Mouse (Mus musculus): Measurements from ENCODE around the gene Ppt1. TPM values are rescaled to one million over a fixed set of nuclear protein-coding genes. Genes with fewer than 3 reads are reported as not detected.

Gene Ppt1
- polyA plus RNA-seq, 1 experiment from 2014 or later = 97.0 TPM

DNA sequence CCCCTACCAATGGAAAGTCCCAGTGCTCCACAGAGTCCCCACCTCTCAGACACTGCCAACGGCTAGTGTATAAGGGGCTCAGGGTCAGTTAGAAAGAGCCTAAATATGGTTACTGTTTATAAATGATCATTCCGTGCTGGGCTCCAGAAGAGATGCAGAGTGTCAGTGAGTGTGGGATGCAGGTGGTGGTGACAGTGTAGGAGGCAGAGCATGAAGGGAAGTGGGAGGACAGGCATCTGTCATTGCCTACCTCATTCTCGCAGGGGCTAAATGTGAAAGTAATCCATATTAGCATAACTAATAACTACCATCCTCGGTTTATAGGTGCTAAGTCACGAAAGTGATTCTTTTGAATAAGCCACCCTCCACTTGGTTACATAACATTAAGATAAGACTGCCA, 34.7 kb downstream of the Ppt1 start:
- H3K27me3 ChIP-seq (replicated peaks) = no peaks in the 10 kb centered on the region
- peaks cover 50% of the 10 kb centered on the region for H3K36me3 ChIP-seq
- no peak for ATAC-seq (ENCODE audit: low FRiP score)
- H3K4me1 ChIP-seq = no peaks in the 10 kb centered on the region
- H3K9ac ChIP-seq (replicated peaks) = no peak overlapping the region
- no peak overlapping the region for H3K27ac ChIP-seq (replicated peaks)
- no peaks in the 10 kb centered on the region for H3K9me3 ChIP-seq (replicated peaks)
- 93% methylated on average over 5 of the region's 5 CpGs for WGBS
- no peak overlapping the region for H3K4me3 ChIP-seq (replicated peaks)
- no peak overlapping the region for H3K4me2 ChIP-seq

DNA sequence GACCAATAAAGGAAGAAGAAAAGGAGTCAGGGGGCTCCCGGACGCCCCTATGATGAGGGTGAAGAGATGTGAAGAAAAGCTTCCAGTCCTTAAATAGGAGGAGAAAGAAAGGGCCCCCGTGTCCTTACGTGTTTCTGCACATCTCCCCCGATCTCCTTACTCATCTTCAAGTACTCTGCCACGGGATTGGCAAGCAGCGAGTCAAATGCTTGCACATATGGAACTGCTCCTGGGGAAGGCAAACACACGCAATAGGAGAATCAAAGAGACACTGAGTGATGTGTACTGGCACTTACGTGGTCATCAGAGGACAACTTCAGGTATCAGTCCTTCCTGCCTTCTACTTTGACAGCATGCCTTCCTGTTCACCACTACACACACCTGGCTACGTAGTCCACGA, 35.2 kb downstream of the Ppt1 start:
- no peaks in the 10 kb centered on the region for H3K27me3 ChIP-seq (replicated peaks)
- 94% methylated on average over 11 of the region's 11 CpGs for WGBS
- no peak overlapping the region for H3K4me2 ChIP-seq
- H3K27ac ChIP-seq (replicated peaks) = no peak overlapping the region
- no peak for ATAC-seq (ENCODE audit: low FRiP score)
- no peaks in the 10 kb centered on the region for H3K4me1 ChIP-seq
- H3K9me3 ChIP-seq (replicated peaks) = no peaks in the 10 kb centered on the region
- H3K9ac ChIP-seq (replicated peaks) = no peak overlapping the region
- peaks cover 45% of the 10 kb centered on the region for H3K36me3 ChIP-seq
- no peak overlapping the region for H3K4me3 ChIP-seq (replicated peaks)

DNA sequence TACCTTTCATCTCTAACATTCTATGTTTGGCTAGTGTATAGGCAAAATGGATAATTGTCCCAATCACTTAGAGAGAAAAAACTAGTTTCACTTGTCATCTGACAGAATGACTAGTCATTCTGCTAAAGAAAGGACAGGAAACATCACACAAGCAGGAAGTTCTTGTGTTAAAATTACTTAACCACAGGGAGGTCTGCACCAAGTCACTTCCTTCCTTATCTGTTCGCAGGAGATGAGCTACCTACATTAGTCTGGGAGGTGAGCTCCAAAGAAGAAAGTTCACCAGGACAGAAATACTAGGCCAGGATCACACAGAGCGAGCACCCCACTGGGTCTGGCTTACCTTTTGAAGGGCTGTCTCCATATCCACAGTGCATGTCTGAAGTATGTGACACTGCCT, 35.9 kb downstream of the Ppt1 start:
- no peak overlapping the region for H3K9ac ChIP-seq (replicated peaks)

DNA sequence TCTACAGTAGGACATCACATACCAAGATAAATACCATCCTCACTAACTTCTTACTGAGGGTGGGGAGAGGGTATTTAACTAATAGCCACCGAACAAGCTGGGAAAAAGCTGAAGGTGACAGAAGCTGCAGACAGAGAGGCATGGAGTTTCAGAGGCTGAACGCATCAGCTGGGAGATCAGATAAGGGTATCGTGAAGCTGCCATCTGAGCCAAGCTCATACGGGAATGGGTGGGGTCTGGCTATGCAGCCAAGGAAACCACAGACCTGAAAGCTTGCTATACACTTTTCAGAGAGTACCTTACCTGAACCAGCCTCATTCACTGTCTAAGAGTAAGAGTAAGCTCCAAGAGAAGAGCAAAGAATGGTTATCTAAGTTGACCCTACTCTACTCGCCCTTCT, 37.0 kb downstream of the Ppt1 start:
- Histone ChIP-seq H3K9me3 (replicated peaks) (no peaks in the 10 kb centered on the region), H3K27ac (replicated peaks) (no peak overlapping the region), H3K9ac (replicated peaks) (no peak overlapping the region), H3K4me1 (no peaks in the 10 kb centered on the region), H3K27me3 (replicated peaks) (no peaks in the 10 kb centered on the region), H3K36me3 (peaks cover 37% of the 10 kb centered on the region), H3K4me3 (replicated peaks) (no peak overlapping the region), H3K4me2 (no peak overlapping the region)
- no peak for ATAC-seq (ENCODE audit: low FRiP score)
- WGBS = 90% methylated on average over 5 of the region's 5 CpGs

More for the DNA sequence above, 35.9 kb downstream of the Ppt1 start:
- H3K4me3 ChIP-seq (replicated peaks) = no peak overlapping the region
- 90% methylated on average over 2 of the region's 2 CpGs for WGBS
- H3K9me3 ChIP-seq (replicated peaks) = no peaks in the 10 kb centered on the region
- no peaks in the 10 kb centered on the region for H3K4me1 ChIP-seq
- peaks cover 42% of the 10 kb centered on the region for H3K36me3 ChIP-seq
- H3K27ac ChIP-seq (replicated peaks) = no peak overlapping the region
- ATAC-seq (ENCODE audit: low FRiP score) = no peak
- no peak overlapping the region for H3K4me2 ChIP-seq
- H3K27me3 ChIP-seq (replicated peaks) = no peaks in the 10 kb centered on the region

DNA sequence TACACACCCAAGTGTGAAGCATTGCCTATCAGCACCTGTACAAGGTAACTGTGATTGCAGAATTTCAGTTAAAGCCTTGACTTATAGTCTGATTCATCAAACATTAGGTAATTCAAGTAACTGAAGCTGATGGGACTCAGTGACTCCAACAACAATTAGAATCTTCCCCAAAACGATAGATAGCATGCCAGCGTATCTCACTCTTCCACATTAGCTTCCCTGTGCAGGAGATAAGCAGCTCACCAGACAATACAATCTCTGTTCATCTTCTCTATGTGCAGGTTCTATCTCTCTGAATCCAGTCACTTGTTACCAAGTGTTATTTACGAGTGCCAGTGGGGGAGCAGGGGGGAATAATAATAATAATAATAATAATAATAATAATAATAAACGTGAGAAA, 37.5 kb downstream of the Ppt1 start:
- Histone ChIP-seq H3K27ac (replicated peaks) (no peak overlapping the region), H3K9me3 (replicated peaks) (no peaks in the 10 kb centered on the region), H3K4me1 (no peaks in the 10 kb centered on the region), H3K4me3 (replicated peaks) (no peak overlapping the region), H3K9ac (replicated peaks) (no peak overlapping the region), H3K4me2 (no peak overlapping the region), H3K36me3 (peaks cover 34% of the 10 kb centered on the region), H3K27me3 (replicated peaks) (no peaks in the 10 kb centered on the region)
- ATAC-seq (ENCODE audit: low FRiP score) = no peak
- WGBS = 88% methylated on average over 4 of the region's 4 CpGs

DNA sequence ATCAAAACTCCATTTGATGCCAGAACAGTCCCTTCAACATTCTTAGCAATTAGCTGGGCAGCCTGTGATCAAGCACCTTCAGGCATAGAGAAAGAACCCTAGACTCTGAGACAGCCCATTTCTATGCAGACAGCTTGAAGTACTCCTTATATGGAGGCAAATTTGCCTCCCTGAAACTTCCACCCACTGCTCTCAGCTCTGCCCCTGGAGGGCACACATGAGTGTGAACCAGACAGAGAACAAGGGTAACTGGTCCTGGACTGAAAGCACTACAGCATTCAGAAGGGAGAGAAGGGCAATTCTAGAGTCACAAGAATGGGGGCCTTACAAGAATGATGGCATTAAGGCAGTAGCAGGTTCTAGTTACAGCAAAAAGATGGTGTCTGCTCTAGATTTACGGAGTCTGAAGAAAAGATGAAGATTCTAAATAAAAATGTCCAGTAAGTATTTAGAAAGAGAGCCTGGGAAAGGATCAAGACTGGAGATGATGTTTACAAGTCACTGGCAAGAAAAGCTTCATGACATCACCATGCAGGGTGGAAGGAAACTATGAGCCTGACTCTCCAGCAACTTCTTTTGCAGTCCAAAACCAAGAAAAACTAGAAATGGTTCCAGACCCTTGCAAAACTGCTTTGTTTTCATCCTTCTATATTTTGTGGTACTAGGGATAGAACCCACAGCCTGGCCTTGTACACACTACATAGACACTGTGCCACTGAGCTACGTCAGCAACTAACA, 42.5 kb downstream of the Ppt1 start:
- Histone ChIP-seq H3K9ac (replicated peaks) (no peak overlapping the region), H3K4me1 (peaks cover 24% of the 10 kb centered on the region), H3K36me3 (no peaks in the 10 kb centered on the region), H3K4me2 (no peak overlapping the region), H3K9me3 (replicated peaks) (no peaks in the 10 kb centered on the region), H3K4me3 (replicated peaks) (no peak overlapping the region), H3K27me3 (replicated peaks) (no peaks in the 10 kb centered on the region), H3K27ac (replicated peaks) (no peak overlapping the region)
- ATAC-seq (ENCODE audit: low FRiP score) = no peak
- WGBS = 97% methylated on average over 2 of the region's 2 CpGs

- ATAC-seq (ENCODE audit: low FRiP score) = no peak
- H3K27me3 ChIP-seq (replicated peaks) = no peaks in the 10 kb centered on the region
- H3K9me3 ChIP-seq (replicated peaks) = no peaks in the 10 kb centered on the region
- WGBS = 71% methylated on average over 3 of the region's 3 CpGs
- no peak overlapping the region for H3K4me2 ChIP-seq
- peaks cover 49% of the 10 kb centered on the region for H3K4me1 ChIP-seq
- no peak overlapping the region for H3K9ac ChIP-seq (replicated peaks)
- H3K4me3 ChIP-seq (replicated peaks) = no peak overlapping the region
- no peak overlapping the region for H3K27ac ChIP-seq (replicated peaks)
- no peaks in the 10 kb centered on the region for H3K36me3 ChIP-seq
These were observed 46.5 kb downstream of the Ppt1 start for GRCm38 (mm10) chr4:122882544-122882943.

DNA sequence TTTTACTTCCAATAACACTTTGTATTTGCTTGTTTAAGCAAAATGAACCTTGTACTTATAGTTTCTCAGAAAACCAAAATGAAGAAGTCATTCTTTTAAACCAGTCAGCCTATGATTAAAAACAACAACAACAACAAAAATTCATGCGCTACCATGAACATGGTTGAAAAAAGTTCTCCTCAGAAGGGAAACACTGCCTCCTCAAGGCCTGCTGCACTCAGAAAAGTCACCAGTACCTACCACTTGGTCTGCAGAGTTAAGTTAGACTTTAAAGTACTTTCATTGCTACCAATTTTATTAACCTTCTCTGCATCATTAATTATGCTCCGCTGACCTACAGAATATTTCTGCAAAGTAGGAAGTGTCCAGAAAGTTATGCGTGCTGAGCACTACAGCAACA, 47.3 kb downstream of the Ppt1 start:
- Histone ChIP-seq H3K4me2 (0 out of 2 replicates have a peak overlapping the region, but pooled peaks have one; percentile 89), H3K4me1 (peaks cover 49% of the 10 kb centered on the region), H3K9ac (replicated peaks) (0 out of 2 replicates have a peak overlapping the region, but pooled peaks have one; percentile 87), H3K4me3 (replicated peaks) (0 out of 2 replicates have a peak overlapping the region, but pooled peaks have one; percentile 1), H3K36me3 (no peaks in the 10 kb centered on the region), H3K27me3 (replicated peaks) (no peaks in the 10 kb centered on the region), H3K27ac (replicated peaks) (no peak overlapping the region), H3K9me3 (replicated peaks) (no peaks in the 10 kb centered on the region)
- no peak for ATAC-seq (ENCODE audit: low FRiP score)
- 89% methylated on average over 3 of the region's 3 CpGs for WGBS

GRCm38 (mm10) chr4:122884051-122884450, 48.0 kb downstream of the Ppt1 start:
- Histone ChIP-seq H3K4me1 (peaks cover 49% of the 10 kb centered on the region), H3K9me3 (replicated peaks) (no peaks in the 10 kb centered on the region), H3K9ac (replicated peaks) (0 out of 2 replicates have a peak overlapping the region, but pooled peaks have one; percentile 87), H3K36me3 (no peaks in the 10 kb centered on the region), H3K27me3 (replicated peaks) (no peaks in the 10 kb centered on the region), H3K27ac (replicated peaks) (0 out of 2 replicates have a peak overlapping the region, but pooled peaks have one; percentile 33), H3K4me2 (peak overlapping the region; percentile 89), H3K4me3 (replicated peaks) (peak overlapping the region; percentile 94)
- 79% methylated on average over 2 of the region's 2 CpGs for WGBS
- ATAC-seq (ENCODE audit: low FRiP score) = no peak

DNA sequence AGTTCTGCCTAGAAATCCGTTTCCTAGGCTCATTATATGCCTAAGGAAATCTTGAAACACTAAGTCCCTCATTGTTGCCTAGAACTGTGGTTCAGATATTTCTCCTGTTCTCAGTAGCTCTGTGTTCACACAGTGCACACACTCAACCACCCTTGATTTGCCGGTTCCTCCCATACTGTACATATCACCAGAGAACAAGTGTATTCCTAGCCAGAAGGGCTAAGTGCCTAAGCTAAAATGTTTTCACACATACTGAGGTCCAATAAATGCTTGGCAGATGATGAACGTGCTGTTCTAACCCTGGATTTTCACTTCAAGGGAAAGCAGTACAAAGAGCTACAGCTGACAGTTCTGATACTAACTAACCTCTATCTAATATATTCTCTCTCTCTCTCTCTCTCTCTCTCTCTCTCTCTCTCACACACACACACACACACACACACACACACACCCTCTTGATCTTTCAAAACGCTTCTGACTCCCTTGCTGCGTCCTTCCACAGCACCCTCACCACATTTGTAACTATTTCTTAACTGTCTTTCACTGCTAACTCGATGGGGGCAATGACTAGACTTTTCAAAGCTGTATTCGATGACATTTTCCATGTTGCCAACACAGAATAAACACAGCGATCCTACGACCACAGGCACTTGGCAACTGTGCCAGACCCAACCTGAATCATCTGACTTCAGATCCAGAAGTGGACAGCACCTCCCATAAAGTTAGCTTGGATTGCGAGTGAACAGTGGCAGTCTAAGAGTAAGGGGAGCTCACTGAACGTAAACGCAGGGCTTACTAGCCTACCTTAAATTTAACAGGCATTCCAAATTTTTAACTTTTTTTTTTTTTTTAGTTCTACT, 48.7 kb downstream of the Ppt1 start:
- H3K27me3 ChIP-seq (replicated peaks) = no peaks in the 10 kb centered on the region
- peaks cover 49% of the 10 kb centered on the region for H3K4me1 ChIP-seq
- no peaks in the 10 kb centered on the region for H3K9me3 ChIP-seq (replicated peaks)
- 47% methylated on average over 12 of the region's 12 CpGs for WGBS
- H3K4me3 ChIP-seq (replicated peaks) = peak overlapping the region; percentile 94
- no peaks in the 10 kb centered on the region for H3K36me3 ChIP-seq
- peak overlapping the region; percentile 87 for H3K9ac ChIP-seq (replicated peaks)
- H3K4me2 ChIP-seq = peak overlapping the region; percentile 89
- ATAC-seq (ENCODE audit: low FRiP score) = no peak
- peak overlapping the region; percentile 99; the same call in 1 of the 2 replicates for H3K27ac ChIP-seq (replicated peaks)

DNA sequence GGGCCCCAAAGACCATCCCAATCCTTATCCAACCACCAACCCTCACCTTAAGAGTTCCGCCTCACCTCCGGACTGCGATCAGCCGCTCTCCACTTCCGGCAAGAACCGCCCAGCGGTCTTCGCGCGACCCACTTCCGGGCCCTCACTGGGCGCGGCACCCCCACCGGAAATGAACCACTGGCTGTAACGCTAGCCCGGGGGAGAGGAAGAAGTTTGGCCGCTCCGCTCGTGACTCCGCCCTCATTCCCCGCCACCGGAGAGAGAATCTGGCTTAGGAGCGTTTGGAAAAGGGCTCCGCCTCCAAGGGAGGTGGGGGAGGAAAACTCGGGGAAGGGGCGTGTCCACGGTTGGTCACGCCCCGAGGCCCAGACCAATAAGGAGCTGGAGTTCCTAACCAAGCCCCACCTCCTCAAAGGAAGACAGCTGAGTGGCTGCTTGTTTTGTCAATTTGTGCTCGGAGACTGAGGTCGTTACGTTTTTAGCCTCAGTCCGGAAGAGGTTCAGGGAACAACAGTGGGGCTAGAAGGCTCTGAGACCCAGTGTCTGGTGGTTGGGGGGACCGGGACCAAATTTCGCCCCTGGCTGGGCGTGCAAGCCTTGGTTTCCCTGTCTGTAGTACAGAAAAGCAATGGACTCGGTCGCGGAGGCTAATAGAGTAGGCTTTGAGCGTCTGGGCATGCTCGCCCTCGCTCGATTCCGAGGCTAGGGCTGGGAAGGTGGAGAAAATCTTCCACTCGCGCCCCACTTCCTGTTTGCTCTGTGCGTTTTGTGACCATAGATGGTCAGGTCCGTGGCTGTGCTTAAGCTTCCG, 49.9 kb downstream of the Ppt1 start, which contains the start of gene Cap1:
Cap1 (minus strand) TSS at position 289 of the 811 bp plus-strand sequence.
- Histone ChIP-seq H3K9me3 (replicated peaks) (no peaks in the 10 kb centered on the region), H3K4me2 (peak within 1 kb of the TSS; percentile 89), H3K4me3 (replicated peaks) (peak within 1 kb of the TSS; percentile 94), H3K36me3 (no peaks in the 10 kb centered on the region), H3K27ac (replicated peaks) (peak within 1 kb of the TSS; percentile 99), H3K4me1 (peaks cover 46% of the 10 kb centered on the region), H3K27me3 (replicated peaks) (no peaks in the 10 kb centered on the region), H3K9ac (replicated peaks) (peak within 1 kb of the TSS; percentile 87)
- WGBS = under 1% methylated on average over 49 of the region's 49 CpGs
- ATAC-seq (ENCODE audit: low FRiP score) = peak; percentile 95

Measured in neural tube, embryonic 15.5 days (tissue).